Mouse (Mus musculus) hindbrain, embryonic 14.5 days (tissue): ENCODE results near the gene Prrt4. TPM values are rescaled to one million over a fixed set of nuclear protein-coding genes. Genes with fewer than 3 reads are reported as not detected.
A peak's percentile ranks its signal among the peaks of the same experiment; 100 is the strongest.

Experiments
- ATAC-seq: fragments of 200-750 bp; cut with Nextera tagmentation; 2 replicates; pipeline ENCODE4 v1.8.0; 2017; ENCODE audit warnings: moderate number of reproducible peaks, mild to moderate bottlenecking, moderate TSS enrichment, moderate library complexity; ENCODE audit not compliant: low FRiP score
- DNase-seq: peaks from one replicate; pipeline ENCODE4 v3.0.0-alpha.2; 2015; ENCODE audit warnings: low spot score
- H3K27ac ChIP-seq: fragments of 300-500 bp; sonication (generic); 2 replicates; pipeline ENCODE4 v1.5.1; 2014; ENCODE audit warnings: mild to moderate bottlenecking, moderate library complexity
- H3K27me3 ChIP-seq: fragments of 300-500 bp; sonication (generic); 2 replicates; pipeline ENCODE4 v1.6.1; 2014; ENCODE audit warnings: mild to moderate bottlenecking, low read length, mixed read lengths; ENCODE audit not compliant: control insufficient read depth, insufficient read depth
- H3K36me3 ChIP-seq: fragments of 300-500 bp; sonication (generic); replicated peaks from 2 replicates; pipeline ENCODE4 v1.6.1; 2014; ENCODE audit not compliant: control insufficient read depth, insufficient read depth
- H3K4me1 ChIP-seq: fragments of 300-500 bp; sonication (generic); replicated peaks from 2 replicates; pipeline ENCODE4 v1.6.1; 2014; ENCODE audit warnings: antibody characterized with exemption, low read length, mixed read lengths; ENCODE audit not compliant: control insufficient read depth, insufficient read depth
- H3K4me2 ChIP-seq: fragments of 300-500 bp; sonication (generic); replicated peaks from 2 replicates; pipeline ENCODE4 v1.6.1; 2014; ENCODE audit warnings: mild to moderate bottlenecking, moderate library complexity
- H3K4me3 ChIP-seq: fragments of 300-500 bp; sonication (generic); replicated peaks from 2 replicates; pipeline ENCODE4 v1.5.1; 2014; ENCODE audit warnings: mild to moderate bottlenecking, low read length
- H3K9ac ChIP-seq: fragments of 300-500 bp; sonication (generic); 2 replicates; pipeline ENCODE4 v1.6.1; 2014
- H3K9me3 ChIP-seq: fragments of 300-500 bp; sonication (generic); 2 replicates; pipeline ENCODE4 v1.6.1; 2016; ENCODE audit warnings: low read length; ENCODE audit not compliant: control insufficient read depth
- WGBS: fragments of 180-500 bp; shearing (Covaris S2); extraction: QIAGEN DNeasy Blood & Tissue Kit; methylation state at CpG from one replicate; pipeline ENCODE4 v1.1.7; 2014; 5-methylcytosine and 5-hydroxymethylcytosine counted together
- polyA plus RNA-seq: library from polyadenylated mRNA; unstranded; fragments of >200 nt; fragmentation: Nextera tagmentation; extraction: Ambion mirVana; gene quantifications from 2 replicates; pipeline ENCODE4 v1.2.1, GENCODE M21; 2014

Prrt4 gene
- polyA plus RNA-seq, 1 experiment from 2014 or later = 10.0 TPM

GRCm38 (mm10) chr6:29179843-29180242 is 459 bp upstream of the Prrt4 start:
- H3K9me3 ChIP-seq = no peaks in the 10 kb centered on the region
- peak overlapping the region; percentile 90 for H3K9ac ChIP-seq
- 51% methylated on average over 8 of the region's 8 CpGs for WGBS
- 0 out of 2 replicates have a peak, but pooled peaks cover 7% of the 10 kb centered on the region for H3K27me3 ChIP-seq
- peak overlapping the region; percentile 85 for H3K4me2 ChIP-seq
- H3K4me3 ChIP-seq = peak overlapping the region; percentile 79
- 0 out of 2 replicates have a peak, but pooled peaks cover 4% of the 10 kb centered on the region for H3K36me3 ChIP-seq
- 0 out of 2 replicates have a peak, but pooled peaks cover 9% of the 10 kb centered on the region for H3K4me1 ChIP-seq
- peak overlapping the region; percentile 91 for H3K27ac ChIP-seq
- ATAC-seq (no peak), DNase-seq (no peak)

GRCm38 (mm10) chr6:29177901-29178879 is 1.2 kb downstream of the Prrt4 start:
- Histone ChIP-seq H3K36me3 (0 out of 2 replicates have a peak, but pooled peaks cover 4% of the 10 kb centered on the region), H3K4me2 (peak overlapping the region; percentile 85), H3K9me3 (no peaks in the 10 kb centered on the region), H3K4me3 (peak overlapping the region; percentile 79), H3K27ac (peak overlapping the region; percentile 91), H3K4me1 (0 out of 2 replicates have a peak, but pooled peaks cover 9% of the 10 kb centered on the region), H3K9ac (peak overlapping the region; percentile 90), H3K27me3 (peaks cover 18% of the 10 kb centered on the region; the same call in 1 of the 2 replicates)
- DNase-seq (no peak), ATAC-seq (peak; percentile 67)
- 8% methylated on average over 16 of the region's 17 CpGs for WGBS

GRCm38 (mm10) chr6:29175113-29175512 is 4.3 kb downstream of the Prrt4 start:
- DNase-seq = no peak
- H3K9me3 ChIP-seq = no peaks in the 10 kb centered on the region
- peaks cover 17% of the 10 kb centered on the region for H3K4me1 ChIP-seq
- 0 out of 2 replicates have a peak, but pooled peaks cover 4% of the 10 kb centered on the region for H3K36me3 ChIP-seq
- H3K9ac ChIP-seq = no peak overlapping the region
- H3K4me3 ChIP-seq = no peak overlapping the region
- no peak for ATAC-seq
- peaks cover 38% of the 10 kb centered on the region for H3K27me3 ChIP-seq
- H3K27ac ChIP-seq = no peak overlapping the region
- WGBS = 82% methylated on average over 3 of the region's 3 CpGs
- H3K4me2 ChIP-seq = no peak overlapping the region

- DNase-seq (no peak), ATAC-seq (no peak)
- Histone ChIP-seq H3K4me1 (peaks cover 17% of the 10 kb centered on the region), H3K4me3 (no peak overlapping the region), H3K27ac (no peak overlapping the region), H3K9me3 (no peaks in the 10 kb centered on the region), H3K4me2 (no peak overlapping the region), H3K36me3 (0 out of 2 replicates have a peak, but pooled peaks cover 4% of the 10 kb centered on the region), H3K27me3 (peaks cover 45% of the 10 kb centered on the region), H3K9ac (no peak overlapping the region)
- 17% methylated on average over 7 of the region's 7 CpGs for WGBS
Observed at GRCm38 (mm10) chr6:29174368-29174767, 5.0 kb downstream of the Prrt4 start.

- Histone ChIP-seq H3K4me1 (peaks cover 8% of the 10 kb centered on the region), H3K27ac (no peak overlapping the region), H3K9me3 (no peaks in the 10 kb centered on the region), H3K4me3 (peak overlapping the region; percentile 44), H3K9ac (peak overlapping the region; percentile 69), H3K27me3 (peaks cover 57% of the 10 kb centered on the region), H3K4me2 (peak overlapping the region; percentile 99), H3K36me3 (0 out of 2 replicates have a peak, but pooled peaks cover 4% of the 10 kb centered on the region)
- under 1% methylated on average over 40 of the region's 40 CpGs for WGBS
- peak; percentile 76 for DNase-seq
- ATAC-seq = peak; percentile 59
Observed at GRCm38 (mm10) chr6:29170952-29171388, 8.4 kb downstream of the Prrt4 start.

- H3K27me3 ChIP-seq = peaks cover 57% of the 10 kb centered on the region
- WGBS = 1% methylated on average over 61 of the region's 63 CpGs
- no peak for DNase-seq
Observed at GRCm38 (mm10) chr6:29170063-29170921, 9.1 kb downstream of the Prrt4 start.

GRCm38 (mm10) chr6:29169675-29170062 is 9.7 kb downstream of the Prrt4 start:
- no peaks in the 10 kb centered on the region for H3K36me3 ChIP-seq
- DNase-seq (no peak), ATAC-seq (no peak)
- H3K9ac ChIP-seq = peak overlapping the region; percentile 69
- peak overlapping the region; percentile 44 for H3K4me3 ChIP-seq
- 6% methylated on average over 12 of the region's 12 CpGs for WGBS
- no peak overlapping the region for H3K27ac ChIP-seq
- peaks cover 57% of the 10 kb centered on the region for H3K27me3 ChIP-seq
- H3K4me1 ChIP-seq = peaks cover 10% of the 10 kb centered on the region
- peak overlapping the region; percentile 99 for H3K4me2 ChIP-seq
- H3K9me3 ChIP-seq = no peaks in the 10 kb centered on the region

More at GRCm38 (mm10) chr6:29170063-29170921, 9.1 kb downstream of the Prrt4 start:
- no peaks in the 10 kb centered on the region for H3K9me3 ChIP-seq
- H3K9ac ChIP-seq = peak overlapping the region; percentile 69
- H3K4me1 ChIP-seq = peaks cover 8% of the 10 kb centered on the region
- H3K36me3 ChIP-seq = no peaks in the 10 kb centered on the region
- H3K4me2 ChIP-seq = peak overlapping the region; percentile 99
- H3K27ac ChIP-seq = no peak overlapping the region
- ATAC-seq = peak; percentile 45
- peak overlapping the region; percentile 44 for H3K4me3 ChIP-seq

- Histone ChIP-seq H3K4me1 (peaks cover 13% of the 10 kb centered on the region), H3K27ac (no peak overlapping the region), H3K36me3 (no peaks in the 10 kb centered on the region), H3K4me3 (no peak overlapping the region), H3K9me3 (no peaks in the 10 kb centered on the region), H3K27me3 (peaks cover 54% of the 10 kb centered on the region), H3K9ac (no peak overlapping the region), H3K4me2 (no peak overlapping the region)
- no peak for DNase-seq
- 61% methylated on average over 2 of the region's 2 CpGs for WGBS
- no peak for ATAC-seq
Observed at GRCm38 (mm10) chr6:29168871-29169270, 10.5 kb downstream of the Prrt4 start.
